Mouse (Mus musculus): ENCODE measurements at regions not wholly inside any gene's neighbourhood (a gene's known extent, or its start where the extent isn't known, plus 50 kb on each side); places are given as distances from the start of the nearest gene placed in this dataset.

- Histone ChIP-seq H3K27ac (no peak overlapping the region), H3K27me3 (ENCODE audit: insufficient read depth, poor library complexity, severe bottlenecking) (no peaks in the 10 kb centered on the region)
- 76% methylated on average over 5 of the region's 5 CpGs for WGBS
Measured at GRCm38 (mm10) chr16:73758872-73759271, 652.8 kb downstream of the Robo2 start.

GRCm38 (mm10) chr16:73754302-73754701 lies 657.3 kb downstream of the Robo2 start:
- Histone ChIP-seq H3K4me1 (no peaks in the 10 kb centered on the region), H3K36me3 (no peaks in the 10 kb centered on the region), H3K27me3 (ENCODE audit: insufficient read depth, poor library complexity, severe bottlenecking) (no peaks in the 10 kb centered on the region), H3K9me3 (no peaks in the 10 kb centered on the region), H3K27ac (no peak overlapping the region), H3K4me3 (no peak overlapping the region)
- DNase-seq (ENCODE audit: low spot score): no peak
- WGBS: 84% methylated on average over 5 of the region's 5 CpGs

More at GRCm38 (mm10) chr16:73758872-73759271, 652.8 kb downstream of the Robo2 start:
- H3K4me1 ChIP-seq: no peaks in the 10 kb centered on the region
- H3K36me3 ChIP-seq: no peaks in the 10 kb centered on the region
- no peak for DNase-seq (ENCODE audit: low spot score)
- no peak overlapping the region for H3K4me3 ChIP-seq
- H3K9me3 ChIP-seq: no peaks in the 10 kb centered on the region

GRCm38 (mm10) chr16:73728297-73728696 lies 683.3 kb downstream of the Robo2 start:
- WGBS: 75% methylated on average over 7 of the region's 7 CpGs
- DNase-seq (ENCODE audit: low spot score): no peak
- Histone ChIP-seq H3K27ac (no peak overlapping the region), H3K4me3 (no peak overlapping the region), H3K36me3 (no peaks in the 10 kb centered on the region), H3K4me1 (no peaks in the 10 kb centered on the region), H3K27me3 (ENCODE audit: insufficient read depth, poor library complexity, severe bottlenecking) (no peaks in the 10 kb centered on the region), H3K9me3 (no peaks in the 10 kb centered on the region)

GRCm38 (mm10) chr16:73719691-73720090 lies 691.9 kb downstream of the Robo2 start:
- no peak for DNase-seq (ENCODE audit: low spot score)

GRCm38 (mm10) chr16:73716301-73716700 lies 695.3 kb downstream of the Robo2 start:
- Histone ChIP-seq H3K4me3 (no peak overlapping the region), H3K27me3 (ENCODE audit: insufficient read depth, poor library complexity, severe bottlenecking) (no peaks in the 10 kb centered on the region), H3K9me3 (no peaks in the 10 kb centered on the region), H3K36me3 (no peaks in the 10 kb centered on the region), H3K4me1 (no peaks in the 10 kb centered on the region), H3K27ac (no peak overlapping the region)
- no peak for DNase-seq (ENCODE audit: low spot score)
- WGBS: 34% methylated on average over 5 of the region's 5 CpGs

More at GRCm38 (mm10) chr16:73719691-73720090, 691.9 kb downstream of the Robo2 start:
- WGBS: 84% methylated on average over 3 of the region's 3 CpGs
- Histone ChIP-seq H3K27me3 (ENCODE audit: insufficient read depth, poor library complexity, severe bottlenecking) (no peaks in the 10 kb centered on the region), H3K4me3 (no peak overlapping the region), H3K4me1 (no peaks in the 10 kb centered on the region), H3K9me3 (no peaks in the 10 kb centered on the region), H3K36me3 (no peaks in the 10 kb centered on the region), H3K27ac (no peak overlapping the region)

GRCm38 (mm10) chr16:73707051-73707450 lies 704.6 kb downstream of the Robo2 start:
- Histone ChIP-seq H3K4me1 (no peaks in the 10 kb centered on the region), H3K4me3 (no peak overlapping the region), H3K36me3 (no peaks in the 10 kb centered on the region), H3K27me3 (ENCODE audit: insufficient read depth, poor library complexity, severe bottlenecking) (no peaks in the 10 kb centered on the region), H3K27ac (no peak overlapping the region), H3K9me3 (no peaks in the 10 kb centered on the region)
- 88% methylated on average over 1 of the region's 1 CpGs for whole genome bisulfite sequencing
- no peak for DNase-seq (ENCODE audit: low spot score)

- WGBS: 81% methylated on average over 11 of the region's 11 CpGs
Measured at GRCm38 (mm10) chr16:73689274-73689673, 722.4 kb downstream of the Robo2 start.

GRCm38 (mm10) chr16:73679804-73680203 lies 731.8 kb downstream of the Robo2 start:
- 86% methylated on average over 10 of the region's 10 CpGs for WGBS
- no peak overlapping the region for H3K27ac ChIP-seq
- no peak for DNase-seq (ENCODE audit: low spot score)
- H3K4me1 ChIP-seq: no peaks in the 10 kb centered on the region
- H3K9me3 ChIP-seq: no peaks in the 10 kb centered on the region
- no peaks in the 10 kb centered on the region for H3K27me3 ChIP-seq (ENCODE audit: insufficient read depth, poor library complexity, severe bottlenecking)
- H3K4me3 ChIP-seq: no peak overlapping the region
- H3K36me3 ChIP-seq: no peaks in the 10 kb centered on the region

More at GRCm38 (mm10) chr16:73689274-73689673, 722.4 kb downstream of the Robo2 start:
- Histone ChIP-seq H3K4me1 (no peaks in the 10 kb centered on the region), H3K36me3 (no peaks in the 10 kb centered on the region), H3K9me3 (no peaks in the 10 kb centered on the region), H3K27me3 (ENCODE audit: insufficient read depth, poor library complexity, severe bottlenecking) (no peaks in the 10 kb centered on the region), H3K27ac (no peak overlapping the region), H3K4me3 (no peak overlapping the region)
- no peak for DNase-seq (ENCODE audit: low spot score)

GRCm38 (mm10) chr16:73670516-73670915 lies 741.1 kb downstream of the Robo2 start:
- Histone ChIP-seq H3K9me3 (no peaks in the 10 kb centered on the region), H3K27ac (no peak overlapping the region), H3K4me3 (no peak overlapping the region), H3K36me3 (no peaks in the 10 kb centered on the region), H3K4me1 (no peaks in the 10 kb centered on the region), H3K27me3 (ENCODE audit: insufficient read depth, poor library complexity, severe bottlenecking) (no peaks in the 10 kb centered on the region)
- DNase-seq (ENCODE audit: low spot score): no peak
- WGBS: 79% methylated on average over 6 of the region's 6 CpGs

GRCm38 (mm10) chr16:73652976-73653690 lies 758.5 kb downstream of the Robo2 start:
- H3K27me3 ChIP-seq (ENCODE audit: insufficient read depth, poor library complexity, severe bottlenecking): no peaks in the 10 kb centered on the region

GRCm38 (mm10) chr16:73647201-73647782 lies 764.3 kb downstream of the Robo2 start:
- Histone ChIP-seq H3K27ac (no peak overlapping the region), H3K27me3 (ENCODE audit: insufficient read depth, poor library complexity, severe bottlenecking) (no peaks in the 10 kb centered on the region), H3K4me3 (peak overlapping the region; percentile 27; the same call in 1 of the 2 replicates)

More at GRCm38 (mm10) chr16:73652976-73653690, 758.5 kb downstream of the Robo2 start:
- Histone ChIP-seq H3K27ac (no peak overlapping the region), H3K9me3 (no peaks in the 10 kb centered on the region), H3K36me3 (no peaks in the 10 kb centered on the region), H3K4me1 (no peaks in the 10 kb centered on the region), H3K4me3 (no peak overlapping the region)
- no peak for DNase-seq (ENCODE audit: low spot score)
- 70% methylated on average over 1 of the region's 1 CpGs for WGBS

GRCm38 (mm10) chr16:73613017-73613416 lies 798.6 kb downstream of the Robo2 start:
- H3K4me1 ChIP-seq: no peaks in the 10 kb centered on the region
- H3K9me3 ChIP-seq: no peaks in the 10 kb centered on the region
- H3K36me3 ChIP-seq: no peaks in the 10 kb centered on the region
- WGBS: 94% methylated on average over 9 of the region's 9 CpGs
- H3K27me3 ChIP-seq (ENCODE audit: insufficient read depth, poor library complexity, severe bottlenecking): no peaks in the 10 kb centered on the region
- DNase-seq (ENCODE audit: low spot score): no peak
- no peak overlapping the region for H3K4me3 ChIP-seq
- H3K27ac ChIP-seq: no peak overlapping the region

More at GRCm38 (mm10) chr16:73647201-73647782, 764.3 kb downstream of the Robo2 start:
- no peaks in the 10 kb centered on the region for H3K36me3 ChIP-seq
- DNase-seq (ENCODE audit: low spot score): no peak
- H3K4me1 ChIP-seq: no peaks in the 10 kb centered on the region
- H3K9me3 ChIP-seq: no peaks in the 10 kb centered on the region
- WGBS: 49% methylated on average over 19 of the region's 19 CpGs

GRCm38 (mm10) chr16:73591421-73591820 lies 820.2 kb downstream of the Robo2 start:
- H3K27ac ChIP-seq: no peak overlapping the region
- H3K27me3 ChIP-seq (ENCODE audit: insufficient read depth, poor library complexity, severe bottlenecking): no peaks in the 10 kb centered on the region
- no peaks in the 10 kb centered on the region for H3K36me3 ChIP-seq
- WGBS: 79% methylated on average over 2 of the region's 2 CpGs
- H3K4me1 ChIP-seq: no peaks in the 10 kb centered on the region
- no peaks in the 10 kb centered on the region for H3K9me3 ChIP-seq
- DNase-seq (ENCODE audit: low spot score): no peak
- no peak overlapping the region for H3K4me3 ChIP-seq
